16 mouse cellular contexts compared by ENCODE assay signal in genomic region chr13:117195569-117196495, GRCm38 (mm10). TPM values are rescaled to one million over a fixed set of nuclear protein-coding genes. Genes with fewer than 3 reads are reported as not detected.
A peak's percentile ranks its signal among the peaks of the same experiment; 100 is the strongest.
DNase-seq lines count a peak whose midpoint lies in the region; ATAC-seq and TF ChIP-seq lines count a peak whose summit lies in the region.
"Had no signal": no experiment of that assay in that cellular context is flagged by ENCODE, and none has a peak within 500 bp of the region (broad histone marks: within the 10 kb centered on the region; RNA-seq: fewer than 3 reads in every experiment).

No protein-coding gene starts in this region.

- ATAC-seq in activated CD4-positive, CD25-positive, alpha-beta regulatory T cell, adult 4 months, result peak; percentile 86
- ATAC-seq in liver, embryonic 16.5 days (ENCODE audit: low read depth), result peak; percentile 53; the same call in 1 of the 2 replicates
- ATAC-seq: midbrain, embryonic 15.5 days had no signal

- H3K27ac ChIP-seq in liver, embryonic 16.5 days (ENCODE audit: low read length), result no peak overlapping the region; the same call in 1 of the 2 replicates
- no peak overlapping the region for H3K27ac ChIP-seq in gastrocnemius, adult 2 months
- H3K27ac ChIP-seq: limb, embryonic 10.5 days; midbrain, embryonic 15.5 days had no signal

- peak; percentile 65 for DNase-seq in CD4-positive, CD25-positive, alpha-beta regulatory T cell, adult 2 months (ENCODE audit: low read depth, low spot score)
- DNase-seq in splenic B cell, adult 2 months (ENCODE audit: low read depth, low spot score), result peak; percentile 39
- no peak for DNase-seq in gastrocnemius, adult 18-20 months (ENCODE audit: low spot score)
- DNase-seq in gastrocnemius, adult 2 months, result no peak
- DNase-seq in layer of hippocampus, postnatal 25 days (ENCODE audit: extremely low spot score in 1 of 2, low spot score in 1 of 2), result no peak
- DNase-seq: cerebellum, adult 18-20 months; embryo, embryonic 11 days; kidney, adult 8-10 months; right cerebral cortex, postnatal 14 days had no signal

- H3K9me3 ChIP-seq in liver, embryonic 16.5 days (replicated peaks; ENCODE audit: control insufficient read depth, low read length), result no peaks in the 10 kb centered on the region
- H3K9me3 ChIP-seq: limb, embryonic 10.5 days; midbrain, embryonic 15.5 days had no signal

- H3K27me3 ChIP-seq in liver, embryonic 16.5 days (ENCODE audit: control insufficient read depth, insufficient read depth, low read depth, low read length), result no peaks in the 10 kb centered on the region
- H3K27me3 ChIP-seq in splenic B cell, adult 2 months (ENCODE audit: control insufficient read depth, insufficient read depth, low read length, poor library complexity, severe bottlenecking), result no peaks in the 10 kb centered on the region
- H3K27me3 ChIP-seq: midbrain, embryonic 15.5 days had no signal

- intact Hi-C loops in gastrocnemius, adult 2 months (cut with DNase I), result no loop called here

- H3K36me3 ChIP-seq in liver, embryonic 16.5 days (ENCODE audit: control insufficient read depth, insufficient read depth), result no peaks in the 10 kb centered on the region
- H3K36me3 ChIP-seq in splenic B cell, adult 2 months (ENCODE audit: control insufficient read depth, insufficient read depth, low read length, poor library complexity, severe bottlenecking), result no peaks in the 10 kb centered on the region
- H3K36me3 ChIP-seq: G1E; limb, embryonic 10.5 days; midbrain, embryonic 15.5 days had no signal

- H3K4me2 ChIP-seq in liver, embryonic 16.5 days (ENCODE audit: low read depth, low read length), result no peak overlapping the region
- H3K4me2 ChIP-seq: midbrain, embryonic 15.5 days had no signal

- TF ChIP-seq CTCF in gastrocnemius, adult 2 months (IDR thresholded peaks at IDR 0.05), result no peak

- no peak overlapping the region for H3K4me3 ChIP-seq in liver, embryonic 16.5 days (ENCODE audit: low read depth, low read length)
- no peak overlapping the region for H3K4me3 ChIP-seq in gastrocnemius, adult 2 months
- H3K4me3 ChIP-seq: limb, embryonic 10.5 days; midbrain, embryonic 15.5 days had no signal

- H3K4me1 ChIP-seq in liver, embryonic 16.5 days (ENCODE audit: control insufficient read depth, low read depth, low read length), result no peaks in the 10 kb centered on the region
- H3K4me1 ChIP-seq: limb, embryonic 10.5 days; midbrain, embryonic 15.5 days had no signal

- H3K9ac ChIP-seq in liver, embryonic 16.5 days (ENCODE audit: low read depth, low read length), result no peak overlapping the region
- H3K9ac ChIP-seq: midbrain, embryonic 15.5 days had no signal

- WGBS in liver, embryonic 16.5 days (ENCODE audit: insufficient replicate concordance), result 34% methylated on average over 13 of the region's 13 CpGs

RNA-seq across cellular contexts. Expression of gene Emb, which starts 12.5 kb away (rescaled TPM):
- 100 to 1,000 TPM; 174 to 197 TPM for polyA plus RNA-seq in activated CD4-positive, CD25-positive, alpha-beta regulatory T cell, adult 4 months (2017; shearing (Covaris generic))
- polyA plus RNA-seq in liver, embryonic 16.5 days (2015; fragmentation: Nextera tagmentation; extraction: Ambion mirVana), result 13.9 and 17.0 TPM in 2 replicates
- total RNA-seq in gastrocnemius, adult 18-20 months (2021), result 10 to 100 TPM; 10.3 to 12.0 TPM
- 10 to 100 TPM in 1 of 2 experiments, 1 to 10 TPM in 1; 9.1 to 10.7 TPM for total RNA-seq in gastrocnemius, adult 2 months (2021)
- 10 to 100 TPM; 29.8 to 31.2 TPM for total RNA-seq in layer of hippocampus, postnatal 25 days (2021)

RNA-seq across cellular contexts. Expression of gene Gm17509, which starts 25.0 kb away (rescaled TPM):
- under 1 TPM; 0.27 to 0.38 TPM for polyA plus RNA-seq in activated CD4-positive, CD25-positive, alpha-beta regulatory T cell, adult 4 months (2017; shearing (Covaris generic))
- polyA plus RNA-seq in liver, embryonic 16.5 days (2015; fragmentation: Nextera tagmentation; extraction: Ambion mirVana), result 0.04 and 0.05 TPM in 2 replicates
- not detected for total RNA-seq in gastrocnemius, adult 18-20 months (2021)
- not detected for total RNA-seq in gastrocnemius, adult 2 months (2021)
- total RNA-seq in layer of hippocampus, postnatal 25 days (2021), result 1 to 10 TPM in 1 of 2 experiments, under 1 TPM in 1; 0.94 to 2.1 TPM
- total RNA-seq: heart, postnatal 25 days had no signal
- polyA plus RNA-seq: G1E; lung, embryonic 16.5 days had no signal

Comparison
In these comparisons a context has a peak if more than half of its experiments do, and no peak if none do; other contexts are left out.
1. DNase-seq: peak in CD4-positive, CD25-positive, alpha-beta regulatory T cell, adult 2 months (single experiment) and splenic B cell, adult 2 months (single experiment); none in gastrocnemius, adult 18-20 months (single experiment), gastrocnemius, adult 2 months (single experiment) and layer of hippocampus, postnatal 25 days (0 of 2).